Mouse (Mus musculus): ENCODE data around the gene Vps26a.

The Vps26a gene

DNA sequence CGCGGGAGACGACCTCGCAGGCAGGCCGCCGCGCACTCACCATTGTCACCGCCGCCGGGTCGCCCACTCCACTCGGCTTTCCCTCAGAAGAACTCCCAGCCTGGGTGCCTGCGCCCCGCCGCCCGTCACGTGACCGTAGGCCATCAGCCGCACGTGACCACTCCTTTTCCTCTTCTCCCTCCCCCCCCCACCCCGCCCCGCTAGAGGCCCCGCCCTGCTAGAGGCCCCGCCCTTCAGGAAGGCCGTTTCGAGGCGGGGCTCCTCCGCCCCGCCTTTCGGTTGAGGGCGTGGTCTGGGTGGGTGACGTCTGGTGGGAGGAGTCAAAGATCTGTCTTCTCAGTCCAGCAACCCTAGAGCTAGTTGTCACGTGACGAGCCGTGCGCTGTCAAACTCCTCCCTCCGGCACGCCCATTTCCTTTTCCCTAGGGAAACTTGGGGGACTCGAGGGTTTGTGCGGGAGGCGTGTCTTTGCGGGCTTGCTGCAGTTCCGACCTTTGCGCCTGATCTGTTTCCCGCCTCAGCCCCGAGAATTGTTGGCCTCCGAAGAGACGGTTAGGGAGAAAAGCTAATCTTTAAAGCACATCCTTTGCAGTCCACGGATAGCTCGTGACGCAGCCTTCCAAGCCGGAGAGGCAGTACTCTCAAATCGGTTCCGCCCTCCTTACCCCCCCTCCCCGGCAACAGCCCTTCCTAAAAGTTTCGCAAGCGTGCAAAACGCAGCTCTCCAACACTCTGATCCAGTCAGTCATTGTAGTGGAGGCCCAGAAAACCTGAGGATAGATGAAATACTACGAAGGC, at the start of gene Vps26a:
Vps26a (minus strand) TSS at position 188 of the 798 bp plus-strand sequence.
- in situ Hi-C loops (cut with MseI, MboI): no loop called here

DNA sequence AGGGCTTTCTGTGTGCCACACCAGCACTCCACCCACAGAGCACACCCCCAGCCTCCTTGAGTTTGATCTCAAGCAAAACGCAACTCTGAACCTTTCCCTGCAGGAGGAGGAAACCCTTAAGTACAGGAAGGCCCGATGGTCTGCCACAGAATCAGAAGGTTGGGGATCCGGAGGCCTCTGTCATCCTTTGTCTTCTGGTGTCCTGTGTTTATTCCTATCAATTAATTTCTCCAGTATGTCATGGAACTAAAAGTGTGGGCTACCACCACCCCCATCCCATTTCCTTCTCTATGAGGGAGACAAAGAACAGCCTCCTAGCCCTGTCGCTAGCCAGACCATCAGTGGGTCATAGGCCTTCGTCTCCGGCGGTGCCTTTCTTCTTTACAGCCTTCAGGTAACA, 47.9 kb upstream of the Vps26a start:
- in situ Hi-C loops (cut with MseI, MboI): no loop called here

DNA sequence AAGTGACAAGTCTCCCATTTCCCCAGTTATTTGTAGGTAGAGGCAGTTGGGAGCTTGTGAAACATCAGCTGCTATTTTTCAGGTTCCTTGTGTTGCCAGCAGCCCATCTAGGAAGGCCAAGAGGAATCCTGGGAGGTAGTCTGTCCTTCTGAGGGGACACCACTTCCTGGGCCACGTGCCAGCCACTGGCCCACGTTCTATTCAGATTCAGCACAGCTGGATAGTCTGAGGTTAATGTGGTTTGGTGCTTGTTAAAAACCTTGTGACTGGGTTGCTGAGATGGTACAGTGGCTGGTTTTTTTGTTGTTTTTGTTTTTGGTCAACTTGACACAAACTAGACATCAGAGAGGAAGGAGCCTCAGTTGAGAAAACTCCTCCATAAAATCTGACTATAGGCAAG, 46.2 kb upstream of the Vps26a start:
- in situ Hi-C loops (cut with MseI, MboI): no loop called here

DNA sequence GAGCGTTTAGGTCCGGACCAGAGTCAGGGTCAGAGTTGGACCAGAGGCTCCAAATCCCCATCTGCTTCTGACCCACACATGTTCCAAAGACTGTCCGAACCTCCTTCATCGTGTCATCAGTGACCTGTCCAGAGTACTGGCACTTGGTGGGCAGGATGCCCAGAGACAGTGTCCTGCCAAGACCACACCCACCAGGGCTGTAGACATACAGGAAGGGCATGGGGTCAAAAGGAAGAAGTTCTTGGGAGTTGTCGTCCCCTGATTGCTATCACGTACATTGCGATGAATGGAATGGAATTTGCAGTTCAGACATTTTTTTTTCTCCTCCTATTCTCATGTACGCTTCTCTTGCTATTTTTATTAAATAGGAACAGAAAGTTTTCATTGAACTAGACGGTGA, 43.6 kb upstream of the Vps26a start:
- in situ Hi-C loops (cut with MseI, MboI): no loop called here

DNA sequence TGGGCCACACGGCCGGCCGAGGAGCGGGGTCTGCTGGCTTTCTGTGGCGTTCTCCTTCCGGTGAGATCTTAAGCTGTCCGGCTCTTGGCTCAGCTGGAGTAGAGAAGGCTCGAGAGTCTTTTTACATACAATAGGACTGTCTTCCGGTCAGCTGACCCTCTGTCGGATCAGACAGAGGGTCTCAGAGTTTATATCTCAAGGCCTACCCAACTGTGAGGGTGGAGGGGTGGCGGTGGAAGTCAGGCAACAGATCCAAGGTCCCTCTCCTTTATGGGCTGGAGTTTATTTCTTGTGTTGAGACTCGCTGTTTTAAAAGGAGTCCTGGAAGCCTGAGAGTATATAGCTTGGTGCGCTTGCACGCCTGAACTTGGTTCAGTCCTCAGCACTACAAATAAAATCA, 40.7 kb upstream of the Vps26a start, which contains the start of gene Srgn:
Srgn (minus strand) TSS at position 101 of the 400 bp plus-strand sequence.
- in situ Hi-C loops (cut with MseI, MboI): no loop called here

DNA sequence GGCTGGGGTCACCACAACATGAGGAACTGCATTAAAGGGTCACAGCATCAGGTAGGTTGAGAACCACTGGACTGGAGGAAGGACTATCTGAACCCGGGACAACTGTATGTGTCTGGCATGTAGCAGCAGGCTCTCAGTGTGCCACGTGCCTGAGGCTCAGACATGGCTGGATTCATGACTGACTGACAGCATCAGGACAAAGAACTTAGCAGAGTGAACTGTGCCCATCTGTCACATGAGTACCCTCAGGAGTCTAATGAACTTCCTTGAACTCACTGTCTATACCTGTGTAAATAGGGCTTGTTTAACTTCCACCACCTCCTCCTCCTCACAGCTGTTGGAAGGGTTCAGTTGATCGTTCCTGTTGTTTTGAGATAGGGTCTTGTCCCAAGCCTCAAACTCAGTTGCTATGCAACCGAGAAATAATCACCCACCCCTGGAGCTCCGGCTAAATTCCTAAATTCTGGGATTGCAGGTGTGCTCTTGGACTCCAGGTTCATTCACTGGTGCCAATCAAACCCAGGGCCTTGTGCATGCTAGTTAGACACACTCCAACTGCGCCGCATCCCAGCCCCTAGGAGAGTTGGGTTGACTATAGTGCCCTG, 35.8 kb upstream of the Vps26a start:
- in situ Hi-C loops (cut with MseI, MboI): no loop called here

DNA sequence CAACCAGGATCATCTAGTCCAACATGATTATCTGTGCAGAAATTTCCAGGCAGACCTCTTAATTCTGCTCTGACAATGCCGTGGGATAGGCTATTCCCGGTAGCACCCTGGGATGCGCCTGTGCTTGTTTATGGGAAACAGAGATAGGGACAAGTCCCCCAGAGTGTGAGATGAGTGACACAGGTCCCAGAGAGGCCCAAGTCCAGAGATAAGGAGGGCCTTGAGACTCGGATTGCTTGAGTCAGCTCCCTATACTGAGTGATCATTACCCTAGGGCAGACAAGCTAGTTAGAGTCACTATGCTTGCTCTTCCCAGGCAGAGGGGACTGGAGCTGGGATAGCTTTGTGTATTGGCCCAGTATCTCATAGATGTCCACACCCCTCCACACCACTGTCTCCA, 35.2 kb upstream of the Vps26a start:
- in situ Hi-C loops (cut with MseI, MboI): no loop called here

DNA sequence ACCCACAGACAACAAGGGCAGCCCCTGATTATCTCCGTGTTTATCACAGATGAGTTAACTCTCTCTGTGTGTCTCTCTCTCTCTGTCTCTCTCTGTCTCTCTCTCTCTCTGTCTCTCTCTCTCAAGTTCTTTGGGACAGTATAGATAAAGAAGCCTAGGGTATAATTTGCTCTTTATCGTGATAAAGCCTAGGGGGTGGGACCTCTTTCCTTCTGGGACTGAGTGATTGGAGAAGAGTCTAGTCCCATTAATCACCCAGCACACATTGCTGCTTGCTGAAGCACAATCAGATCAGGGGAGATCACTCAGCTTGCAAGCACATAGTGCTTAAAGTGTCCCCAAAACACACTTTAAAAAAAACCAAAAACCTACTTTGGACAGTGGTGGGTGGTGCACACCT, 34.3 kb upstream of the Vps26a start:
- in situ Hi-C loops (cut with MseI, MboI): no loop called here

DNA sequence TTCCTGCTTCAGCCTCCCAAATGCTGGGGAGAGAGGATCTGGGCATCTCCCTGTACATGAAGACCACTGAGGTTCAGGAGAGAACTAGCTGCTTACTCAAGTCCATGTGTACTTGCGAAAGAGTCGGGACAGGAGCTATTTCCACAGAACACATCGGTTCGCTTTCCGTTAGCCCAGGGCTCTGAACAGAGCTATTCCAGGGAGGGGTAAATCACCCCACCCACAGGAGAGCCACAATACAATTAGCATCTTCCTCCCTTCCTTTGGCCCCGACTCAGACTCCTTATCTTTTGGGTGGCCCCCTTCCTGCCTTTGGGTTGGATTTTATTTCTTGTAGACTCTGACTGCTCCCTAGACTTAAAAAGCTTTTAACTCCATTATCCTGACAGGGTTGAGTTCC, 30.9 kb upstream of the Vps26a start:
- in situ Hi-C loops (cut with MseI, MboI): no loop called here

DNA sequence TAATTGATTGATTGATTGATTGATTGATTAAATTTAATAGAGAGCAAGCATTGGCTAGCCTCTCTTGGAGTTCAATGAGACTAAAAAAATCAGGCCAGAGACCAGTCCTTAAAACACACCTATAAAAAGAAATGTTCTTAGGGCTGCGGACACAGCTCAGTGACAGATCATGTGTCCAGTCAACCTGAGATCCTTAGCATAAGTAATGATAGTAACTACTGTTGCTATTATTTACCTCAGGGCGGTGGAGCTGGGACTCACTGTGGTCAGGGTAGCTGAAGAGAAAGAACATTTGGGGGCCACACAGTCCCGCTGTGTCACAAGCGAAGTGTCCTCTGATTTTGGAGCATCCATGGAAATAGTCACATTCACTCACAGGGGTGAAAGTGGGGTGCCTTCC, 26.2 kb upstream of the Vps26a start:
- in situ Hi-C loops (cut with MseI, MboI): no loop called here

DNA sequence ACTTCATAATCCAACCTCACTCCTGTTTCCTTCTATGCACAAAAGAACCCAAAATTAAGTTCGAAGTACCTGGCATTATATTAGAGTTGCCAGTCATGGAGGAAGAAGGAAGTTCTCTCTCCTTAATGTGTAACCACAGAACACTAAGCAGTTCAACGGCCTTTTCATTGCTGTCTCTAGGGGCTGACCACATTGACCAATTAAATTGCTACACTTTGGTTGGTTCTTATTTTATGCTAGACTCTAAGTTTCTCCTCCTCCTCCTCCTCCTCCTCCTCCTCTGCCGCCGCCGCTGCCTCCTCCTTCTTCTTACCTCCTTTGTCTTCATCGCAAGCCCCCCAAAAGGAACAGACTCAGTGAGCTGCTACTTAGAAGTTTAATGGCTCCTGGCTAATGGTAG, 24.9 kb upstream of the Vps26a start:
- in situ Hi-C loops (cut with MseI, MboI): no loop called here

DNA sequence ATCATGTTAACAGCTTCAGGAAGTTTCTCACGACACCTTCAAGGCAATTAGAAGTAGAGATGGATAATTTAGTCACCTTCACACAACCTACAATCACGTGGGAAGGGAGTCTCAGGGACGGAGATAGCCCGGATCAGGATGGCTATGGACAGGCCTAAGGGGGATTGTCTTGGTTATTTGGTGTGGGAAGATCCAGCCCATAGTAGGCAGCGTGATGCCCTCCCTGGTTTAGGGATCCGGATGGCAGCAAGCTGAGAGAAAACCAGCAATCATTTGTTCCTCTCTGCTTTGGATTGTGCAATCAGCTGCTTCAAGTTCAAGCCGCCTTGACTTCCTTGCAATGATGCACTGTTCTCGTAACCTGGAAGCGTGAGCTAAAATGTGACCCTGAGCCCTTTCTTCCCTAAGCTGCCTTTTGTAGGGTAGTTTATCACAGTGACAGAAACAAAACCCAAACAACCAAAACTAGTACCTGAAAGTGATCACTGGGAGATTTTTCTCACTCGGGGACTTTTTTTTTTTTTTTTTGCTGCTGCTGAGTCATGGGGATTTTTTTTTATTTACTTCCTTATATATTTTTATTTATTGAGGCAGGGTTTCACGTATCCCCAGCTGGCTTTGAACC, 22.5 kb upstream of the Vps26a start:
- in situ Hi-C loops (cut with MseI, MboI): loop anchor here in 1 of 2 experiments (5.0 kb wide), 1 partner anchor 33 kb away; no protein-coding TSS in a partner anchor

DNA sequence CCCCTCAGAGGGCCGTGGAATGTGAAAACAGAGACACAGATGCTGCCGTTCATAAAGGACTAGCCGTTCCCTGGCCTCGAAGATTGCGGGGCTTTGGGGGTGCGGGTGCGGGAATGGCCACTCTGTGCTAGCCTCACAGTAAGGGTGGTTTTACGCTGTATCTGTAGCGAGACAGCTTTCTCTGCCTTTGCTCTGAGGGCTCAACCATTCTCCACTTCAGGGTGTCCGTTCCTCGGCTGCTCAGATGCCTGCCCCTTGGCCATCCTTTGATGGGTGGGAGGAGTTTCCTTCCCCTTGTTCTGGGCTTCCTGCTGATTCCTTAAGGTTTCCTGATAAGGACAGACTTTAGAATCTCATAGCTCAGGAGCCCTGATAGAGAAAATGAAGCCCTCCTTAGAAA, 21.9 kb upstream of the Vps26a start:
- in situ Hi-C loops (cut with MseI, MboI): loop anchor here in 1 of 2 experiments (5.0 kb wide), 1 partner anchor 34 kb away; no protein-coding TSS in a partner anchor

DNA sequence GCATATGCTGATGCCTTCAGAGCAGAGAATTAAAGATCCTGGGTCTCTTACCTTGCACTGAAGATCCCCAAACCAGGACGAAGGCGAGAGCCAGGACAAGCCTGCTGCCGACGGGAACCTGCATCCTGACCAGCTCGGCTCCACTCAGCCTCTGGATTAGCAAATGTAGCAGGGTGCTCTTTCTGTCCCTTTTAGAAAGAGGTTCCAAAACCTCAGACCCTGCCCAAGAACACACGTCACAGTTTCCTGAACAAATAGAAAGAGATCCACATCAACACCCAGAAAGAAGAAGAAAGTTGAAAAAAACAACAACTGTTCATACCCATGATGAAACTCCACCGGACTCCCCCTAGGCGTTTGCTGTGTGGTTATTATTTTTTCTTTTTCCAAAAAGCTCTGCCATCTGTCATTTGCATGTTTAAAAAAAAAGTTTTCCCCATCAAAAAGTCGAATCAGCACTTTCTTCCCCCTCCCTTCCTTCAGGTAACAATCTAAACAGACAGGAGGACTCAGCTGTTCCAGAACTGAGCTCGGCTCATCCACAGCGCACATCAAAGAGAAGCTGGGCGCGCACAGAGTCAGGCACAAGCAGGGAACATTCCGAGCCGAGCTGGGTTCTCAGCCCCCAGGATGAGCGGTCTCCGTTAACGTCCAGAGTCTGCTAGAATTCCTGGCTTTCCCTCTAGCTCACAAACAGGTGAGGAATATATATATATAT, 21.1 kb upstream of the Vps26a start:
- in situ Hi-C loops (cut with MseI, MboI): loop anchor here in 1 of 2 experiments (5.0 kb wide), 1 partner anchor 35 kb away; no protein-coding TSS in a partner anchor

DNA sequence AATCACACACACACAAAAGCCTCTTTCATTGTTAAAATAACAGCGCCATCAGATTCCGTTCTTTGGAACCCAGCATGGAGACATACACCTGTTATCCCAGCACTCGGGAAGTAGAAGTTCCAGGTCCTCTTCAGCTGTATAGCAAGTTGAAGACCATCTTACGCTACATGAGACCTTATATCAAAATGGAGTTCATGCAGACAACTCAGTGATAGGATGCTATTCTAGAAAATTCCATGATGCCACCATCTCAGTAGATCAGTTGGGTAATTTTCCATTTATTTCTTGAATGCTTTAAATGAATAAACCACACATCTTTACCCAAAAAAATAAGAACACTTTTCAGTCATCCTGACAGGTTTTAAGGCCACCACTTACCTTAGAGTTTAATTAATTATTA, 20.5 kb upstream of the Vps26a start:
- in situ Hi-C loops (cut with MseI, MboI): loop anchor here in 1 of 2 experiments (5.0 kb wide), 1 partner anchor 35 kb away; no protein-coding TSS in a partner anchor

DNA sequence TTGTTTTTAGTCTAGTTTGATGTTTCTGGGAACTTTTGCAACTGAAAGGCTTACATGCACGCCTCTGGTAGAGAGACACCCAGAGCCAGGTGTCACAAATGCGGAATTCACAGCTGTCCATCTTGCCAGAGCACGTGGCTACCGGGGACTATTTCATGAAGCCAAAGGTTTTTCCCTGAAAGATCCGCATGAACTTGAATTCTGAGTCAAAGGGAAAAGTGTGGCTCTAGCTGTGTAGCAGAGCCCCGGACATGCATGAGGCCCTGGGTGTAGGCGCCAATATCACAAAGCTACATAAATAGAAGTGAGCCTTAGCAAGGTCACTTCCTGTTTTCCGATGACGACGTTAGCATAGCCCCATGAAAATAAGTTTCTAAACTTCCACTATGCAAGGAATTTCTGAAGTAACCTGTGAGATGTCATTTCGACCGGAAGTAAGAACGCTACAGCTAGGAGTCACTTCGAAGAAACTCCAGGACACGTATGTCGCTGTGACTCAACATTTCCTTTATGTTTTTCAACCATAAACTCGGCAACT, 19.5 kb upstream of the Vps26a start:
- in situ Hi-C loops (cut with MseI, MboI): loop anchor here in 1 of 2 experiments (5.0 kb wide), 1 partner anchor 36 kb away; no protein-coding TSS in a partner anchor

DNA sequence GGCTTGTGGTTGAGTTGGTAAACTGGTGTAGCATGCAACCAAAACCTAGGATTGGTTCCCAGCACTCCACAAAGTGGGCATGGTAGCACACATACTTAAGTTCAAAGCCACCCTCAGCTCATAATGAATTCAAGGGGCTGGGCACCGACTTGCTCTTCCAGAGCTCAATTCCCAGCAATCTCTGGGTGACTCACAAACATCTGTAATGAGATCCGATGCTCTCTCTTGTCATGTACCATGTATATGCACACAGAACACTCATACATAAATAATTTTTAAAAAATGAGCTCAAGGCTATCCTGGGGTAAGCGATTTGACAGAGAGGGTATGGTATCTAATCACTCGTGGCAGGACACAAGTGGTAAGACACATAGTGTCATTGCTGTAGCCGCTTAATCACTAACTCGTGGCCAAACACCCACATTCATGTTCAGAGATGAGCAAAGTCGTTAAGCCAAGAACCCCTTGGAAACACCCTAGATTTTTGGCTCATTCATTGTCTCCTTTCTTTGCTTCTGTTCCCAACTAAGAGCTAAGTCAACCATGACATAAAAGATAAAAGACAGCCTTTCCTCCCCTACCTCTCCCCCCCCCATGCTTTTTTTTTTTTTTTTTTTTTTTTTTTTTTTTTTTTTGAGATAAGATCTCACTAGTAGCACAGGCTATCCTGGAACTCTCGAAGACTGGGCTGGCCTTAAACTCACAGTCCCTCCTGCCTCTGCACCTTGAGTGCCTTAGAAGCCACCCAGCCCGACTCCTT, 18.8 kb upstream of the Vps26a start:
- in situ Hi-C loops (cut with MseI, MboI): loop anchor here in 1 of 2 experiments (5.0 kb wide), 1 partner anchor 37 kb away; no protein-coding TSS in a partner anchor

DNA sequence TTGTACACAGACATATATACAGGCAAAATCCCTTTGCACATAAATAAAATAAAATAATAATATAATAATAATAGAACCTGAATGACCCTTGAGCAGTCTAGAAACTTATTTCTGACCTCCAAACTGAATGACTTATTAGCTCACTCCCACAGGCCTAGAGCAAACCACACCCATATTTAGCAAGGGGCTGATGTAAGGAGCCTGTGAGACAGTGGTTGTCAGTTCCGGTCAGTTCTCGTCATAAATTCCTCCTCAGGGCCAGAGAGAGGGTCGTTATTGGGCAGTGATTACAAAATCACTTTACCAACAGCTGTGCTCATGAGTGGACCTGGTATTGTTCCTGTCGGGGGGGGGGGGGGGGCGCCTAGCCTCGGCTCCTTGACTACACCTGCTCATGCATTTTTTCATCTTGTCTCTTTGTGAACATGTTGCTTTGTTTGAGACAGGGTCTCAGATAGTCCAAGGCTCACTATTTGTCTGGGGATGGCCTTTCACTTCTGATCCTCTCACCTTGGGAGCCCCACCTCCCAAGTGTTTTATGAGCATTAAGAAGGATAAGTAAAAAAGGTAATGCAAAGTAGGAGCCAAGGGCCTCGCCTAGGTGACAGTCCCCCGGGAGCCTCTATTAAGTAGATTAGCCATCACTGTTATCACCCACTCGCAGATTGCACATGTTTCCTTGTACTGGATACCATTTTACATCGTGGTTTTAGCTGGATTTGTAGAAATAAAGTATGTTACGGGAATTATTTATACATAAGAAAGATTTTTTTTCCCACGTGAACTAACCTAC, 17.4 kb upstream of the Vps26a start:
- in situ Hi-C loops (cut with MseI, MboI): loop anchor here in 1 of 2 experiments (5.0 kb wide), 1 partner anchor 48 kb away; no protein-coding TSS in a partner anchor

DNA sequence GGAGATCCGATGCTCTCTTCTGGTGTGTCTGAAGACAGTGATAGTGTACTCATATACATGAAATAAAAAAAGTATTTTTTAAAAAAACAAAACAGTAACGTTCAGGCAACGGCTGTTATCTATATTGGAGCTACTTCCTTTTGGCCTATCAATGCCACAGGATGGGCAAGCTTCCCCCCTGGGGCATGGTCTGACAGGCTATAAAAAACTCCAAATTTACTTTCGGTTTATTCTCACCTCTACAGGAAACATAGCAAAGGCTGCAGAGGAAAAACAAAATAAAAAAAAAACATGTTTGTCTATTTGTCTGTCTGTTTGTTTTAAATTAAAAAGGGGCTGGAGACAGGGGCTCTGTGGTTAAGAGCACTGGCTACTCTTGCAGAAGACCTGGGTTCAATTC, 16.7 kb upstream of the Vps26a start:
- in situ Hi-C loops (cut with MseI, MboI): loop anchor here in 1 of 2 experiments (5.0 kb wide), 1 partner anchor 49 kb away; no protein-coding TSS in a partner anchor
